Mouse (Mus musculus): ENCODE measurements around the gene Prr19. TPM values are rescaled to one million over a fixed set of nuclear protein-coding genes. Genes with fewer than 3 reads are reported as not detected.

The Prr19 gene
- polyA plus RNA-seq, 2 experiments = 0.04 TPM; not detected in 1

GRCm38 (mm10) chr7:25266180-25266962, 34.8 kb upstream of the Prr19 start:
- Histone ChIP-seq H3K36me3 (replicated peaks; ENCODE audit: control insufficient read depth, insufficient read depth, low read depth) (no peaks in the 10 kb centered on the region; the same call in 1 of the 2 replicates), H3K4me3 (ENCODE audit: insufficient read depth in 1 of 2, low read depth in 2 of 2, low read length in 2 of 2) (peak overlapping the region in 1 of 2 experiments; percentile 68; a peak in 2 of 4 replicates), H3K27ac (peak overlapping the region; percentile 43), H3K4me2 (ENCODE audit: low read depth) (peak overlapping the region; percentile 81), H3K27me3 (ENCODE audit: control insufficient read depth, insufficient read depth, low read length) (no peaks in the 10 kb centered on the region), H3K9ac (replicated peaks) (peak overlapping the region; percentile 72), H3K9me3 (ENCODE audit: control insufficient read depth, low read length) (no peaks in the 10 kb centered on the region), H3K4me1 (replicated peaks; ENCODE audit: control insufficient read depth in 2 of 2, insufficient read depth in 2 of 2, low read length in 1 of 2) (peaks cover 18 to 31% of the 10 kb centered on the region in 2 experiments)
- TF ChIP-seq EP300 (IDR thresholded peaks at IDR 0.05; ENCODE audit: low read depth) = no peak
- ATAC-seq (ENCODE audit: insufficient read depth) = no peak
- WGBS (ENCODE audit: insufficient replicate concordance) = 69% methylated on average over 8 of the region's 8 CpGs
- DNase-seq (ENCODE audit: low read depth in 3 of 3, low spot score in 3 of 3) = no peak

DNA sequence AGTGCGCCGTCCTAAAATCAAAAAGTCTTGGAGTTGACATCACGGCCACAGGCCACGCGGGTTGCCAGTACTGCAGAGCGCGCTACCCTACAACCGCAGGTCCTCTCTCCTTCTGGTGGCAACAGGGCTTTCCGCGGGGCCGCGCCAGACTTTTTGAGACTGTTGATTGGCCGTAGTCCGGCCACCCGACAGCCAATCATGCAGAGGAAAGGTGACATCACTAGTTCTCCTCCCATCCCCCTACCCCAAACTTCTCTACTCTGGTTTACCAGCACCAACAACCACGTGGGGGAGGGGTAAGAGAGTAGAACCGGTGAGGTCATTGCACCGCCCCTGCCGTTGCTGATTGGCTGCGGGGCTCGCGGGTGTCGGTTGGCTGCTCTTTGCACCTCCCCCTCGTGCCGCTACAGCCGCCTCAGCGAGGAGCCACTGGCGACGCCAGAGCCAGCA, 33.9 kb upstream of the Prr19 start, which contains the start of gene Cic:
Gene Cic (plus strand): TSS at position 404 of the 450 bp plus-strand sequence.
- under 1% methylated on average over 29 of the region's 29 CpGs for WGBS (ENCODE audit: insufficient replicate concordance)
- Histone ChIP-seq H3K9ac (replicated peaks) (peak within 1 kb of the TSS; percentile 84), H3K4me1 (replicated peaks; ENCODE audit: control insufficient read depth in 2 of 2, insufficient read depth in 2 of 2, low read length in 1 of 2) (peaks cover 18 to 31% of the 10 kb centered on the region in 2 experiments), H3K9me3 (ENCODE audit: control insufficient read depth, low read length) (no peaks in the 10 kb centered on the region), H3K4me2 (ENCODE audit: low read depth) (peak within 1 kb of the TSS; percentile 94), H3K4me3 (ENCODE audit: insufficient read depth in 1 of 2, low read depth in 2 of 2, low read length in 2 of 2) (peak within 1 kb of the TSS; percentile 68 to 95), H3K27me3 (ENCODE audit: control insufficient read depth, insufficient read depth, low read length) (no peaks in the 10 kb centered on the region), H3K36me3 (replicated peaks; ENCODE audit: control insufficient read depth, insufficient read depth, low read depth) (no peaks in the 10 kb centered on the region; the same call in 1 of the 2 replicates), H3K27ac (peak within 1 kb of the TSS; percentile 68)
- DNase-seq (ENCODE audit: low read depth in 3 of 3, low spot score in 3 of 3) (peak; percentile 97 to 98 (median 98)), ATAC-seq (ENCODE audit: insufficient read depth) (peak; percentile 78)
- TF ChIP-seq CTCF (IDR thresholded peaks at IDR 0.05; ENCODE audit: low read depth) (no peak), EP300 (IDR thresholded peaks at IDR 0.05; ENCODE audit: low read depth) (peak; percentile 32; the same call in 1 of the 2 replicates)

- H3K4me1 ChIP-seq (replicated peaks; ENCODE audit: control insufficient read depth in 2 of 2, insufficient read depth in 2 of 2, low read length in 1 of 2) = peaks cover 19 to 33% of the 10 kb centered on the region in 2 experiments
- H3K4me2 ChIP-seq (ENCODE audit: low read depth) = peak overlapping the region; percentile 94
- DNase-seq (ENCODE audit: low read depth in 3 of 3, low spot score in 3 of 3) (peak; percentile 100), ATAC-seq (ENCODE audit: insufficient read depth) (peak; percentile 88)
- peak overlapping the region; percentile 68 to 95 for H3K4me3 ChIP-seq (ENCODE audit: insufficient read depth in 1 of 2, low read depth in 2 of 2, low read length in 2 of 2)
- no peaks in the 10 kb centered on the region for H3K9me3 ChIP-seq (ENCODE audit: control insufficient read depth, low read length)
- peak overlapping the region; percentile 68 for H3K27ac ChIP-seq
- H3K36me3 ChIP-seq (replicated peaks; ENCODE audit: control insufficient read depth, insufficient read depth, low read depth) = no peaks in the 10 kb centered on the region; the same call in 1 of the 2 replicates
- WGBS (ENCODE audit: insufficient replicate concordance) = under 1% methylated on average over 33 of the region's 33 CpGs
- peak overlapping the region; percentile 84 for H3K9ac ChIP-seq (replicated peaks)
- TF ChIP-seq EP300 (IDR thresholded peaks at IDR 0.05; ENCODE audit: low read depth) (peak; percentile 64; the same call in 1 of the 2 replicates), CTCF (IDR thresholded peaks at IDR 0.05; ENCODE audit: low read depth) (no peak)
- H3K27me3 ChIP-seq (ENCODE audit: control insufficient read depth, insufficient read depth, low read length) = no peaks in the 10 kb centered on the region
These were observed 33.3 kb upstream of the Prr19 start for GRCm38 (mm10) chr7:25267751-25268463.

- Histone ChIP-seq H3K9me3 (ENCODE audit: control insufficient read depth, low read length) (no peaks in the 10 kb centered on the region), H3K4me2 (ENCODE audit: low read depth) (peak overlapping the region; percentile 94), H3K4me1 (replicated peaks; ENCODE audit: control insufficient read depth in 2 of 2, insufficient read depth in 2 of 2, low read length in 1 of 2) (peaks cover 26 to 39% of the 10 kb centered on the region in 2 experiments), H3K4me3 (ENCODE audit: insufficient read depth in 1 of 2, low read depth in 2 of 2, low read length in 2 of 2) (peak overlapping the region; percentile 68 to 95), H3K27me3 (ENCODE audit: control insufficient read depth, insufficient read depth, low read length) (no peaks in the 10 kb centered on the region), H3K27ac (peak overlapping the region; percentile 63), H3K36me3 (replicated peaks; ENCODE audit: control insufficient read depth, insufficient read depth, low read depth) (peaks cover 2% of the 10 kb centered on the region; the same call in 1 of the 2 replicates), H3K9ac (replicated peaks) (peak overlapping the region; percentile 84)
- TF ChIP-seq CTCF (IDR thresholded peaks at IDR 0.05; ENCODE audit: low read depth) (no peak), EP300 (IDR thresholded peaks at IDR 0.05; ENCODE audit: low read depth) (no peak)
- ATAC-seq (ENCODE audit: insufficient read depth) = no peak
- no peak for DNase-seq (ENCODE audit: low read depth in 3 of 3, low spot score in 3 of 3)
- 0% methylated on average over 7 of the region's 7 CpGs for WGBS (ENCODE audit: insufficient replicate concordance)
These were observed 32.6 kb upstream of the Prr19 start for GRCm38 (mm10) chr7:25268588-25268987.
